Mouse (Mus musculus) heart, postnatal 0 days (tissue): ENCODE measurements around the gene Il17re.

Experiments
- CTCF ChIP-seq: IDR thresholded peaks from 2 replicates; pipeline ENCODE4 v1.5.1; 2016; ENCODE audit warnings: antibody characterized with exemption, control low read depth, low read depth
- EP300 ChIP-seq: IDR thresholded peaks from 2 replicates; pipeline ENCODE4 v1.6.1; 2016; ENCODE audit warnings: antibody characterized with exemption, low read depth

GRCm38 (mm10) chr6:113457952-113458534, at the start of gene Il17re:
- TF ChIP-seq CTCF, result no peak
- no peak for TF ChIP-seq EP300
